Mouse (Mus musculus) hindbrain, embryonic 10.5 days (tissue): ENCODE measurements around the gene Rbm33. TPM values are rescaled to one million over a fixed set of nuclear protein-coding genes. Genes with fewer than 3 reads are reported as not detected.

Source experiments
- DNase-seq: peaks from one replicate; pipeline ENCODE4 v3.0.0-alpha.2; 2017; ENCODE audit warnings: low spot score
- H3K27ac ChIP-seq: fragments of 300-500 bp; sonication (generic); 2 replicates; pipeline ENCODE4 v1.5.1; 2016; ENCODE audit warnings: mild to moderate bottlenecking, moderate library complexity
- H3K27me3 ChIP-seq: fragments of 300-500 bp; sonication (generic); 2 replicates; pipeline ENCODE4 v1.6.1; 2016; ENCODE audit warnings: mild to moderate bottlenecking; ENCODE audit not compliant: poor library complexity, insufficient read depth, severe bottlenecking
- H3K36me3 ChIP-seq: fragments of 300-500 bp; sonication (generic); 2 replicates; pipeline ENCODE4 v1.6.1; 2016; ENCODE audit warnings: mild to moderate bottlenecking, moderate library complexity
- H3K4me1 ChIP-seq: fragments of 300-500 bp; sonication (generic); replicated peaks from 2 replicates; pipeline ENCODE4 v1.6.1; 2016; ENCODE audit warnings: mild to moderate bottlenecking
- H3K4me3 ChIP-seq: fragments of 300-500 bp; sonication (generic); 2 replicates; pipeline ENCODE4 v1.5.1; 2016; ENCODE audit warnings: mild to moderate bottlenecking, moderate library complexity
- H3K9me3 ChIP-seq: fragments of 300-500 bp; sonication (generic); 2 replicates; pipeline ENCODE4 v1.6.1; 2016; ENCODE audit warnings: mild to moderate bottlenecking, moderate library complexity
- WGBS: fragments of 180-500 bp; shearing (Covaris S2); methylation state at CpG from one replicate; pipeline ENCODE4 v1.1.7; 2016; 5-methylcytosine and 5-hydroxymethylcytosine counted together
- polyA plus RNA-seq: library from polyadenylated mRNA; unstranded; fragments of >200 nt; fragmentation: Nextera tagmentation; extraction: Ambion mirVana; gene quantifications from 2 replicates; pipeline ENCODE4 v1.2.1, GENCODE M21; 2016

Gene Rbm33
- polyA plus RNA-seq, 1 experiment from 2014 or later = 17.3 TPM

DNA sequence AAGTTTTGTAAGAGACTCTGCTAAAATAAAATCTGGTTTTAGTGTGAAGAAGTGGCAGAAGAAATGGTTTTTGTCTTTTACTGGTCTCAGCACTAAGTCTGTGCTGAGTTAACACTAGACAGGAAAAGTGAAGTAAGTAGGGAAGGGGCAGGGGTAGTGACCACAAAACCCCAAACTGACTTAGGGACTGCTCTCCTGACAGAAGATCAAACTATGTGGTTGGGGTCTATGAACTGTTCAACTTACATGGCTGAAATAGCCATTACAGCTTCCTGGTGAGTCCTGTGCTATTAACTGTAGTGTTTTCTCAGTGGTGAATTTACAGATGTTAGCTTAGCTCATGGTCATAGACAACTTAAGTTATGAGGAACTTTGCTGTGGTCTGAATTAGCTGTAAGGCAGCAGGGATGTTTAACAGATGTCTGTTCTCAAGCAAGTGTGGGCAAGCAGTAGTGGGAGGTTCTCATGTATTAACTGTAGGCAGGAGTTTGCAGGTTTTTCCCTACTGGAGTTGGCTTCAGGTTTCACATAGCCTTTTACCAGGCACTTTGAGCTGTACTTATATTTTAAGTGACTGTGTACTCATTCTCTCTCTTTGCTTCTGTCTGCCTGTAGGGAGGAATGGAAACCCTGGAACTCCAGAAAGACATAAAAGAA is 35.1 kb downstream of the Rbm33 start:
- Histone ChIP-seq H3K4me1 (no peaks in the 10 kb centered on the region), H3K4me3 (no peak overlapping the region), H3K36me3 (peaks cover 85% of the 10 kb centered on the region), H3K27me3 (no peaks in the 10 kb centered on the region), H3K9me3 (peaks cover 4% of the 10 kb centered on the region; the same call in 1 of the 2 replicates), H3K27ac (no peak overlapping the region)
- no peak for DNase-seq

DNA sequence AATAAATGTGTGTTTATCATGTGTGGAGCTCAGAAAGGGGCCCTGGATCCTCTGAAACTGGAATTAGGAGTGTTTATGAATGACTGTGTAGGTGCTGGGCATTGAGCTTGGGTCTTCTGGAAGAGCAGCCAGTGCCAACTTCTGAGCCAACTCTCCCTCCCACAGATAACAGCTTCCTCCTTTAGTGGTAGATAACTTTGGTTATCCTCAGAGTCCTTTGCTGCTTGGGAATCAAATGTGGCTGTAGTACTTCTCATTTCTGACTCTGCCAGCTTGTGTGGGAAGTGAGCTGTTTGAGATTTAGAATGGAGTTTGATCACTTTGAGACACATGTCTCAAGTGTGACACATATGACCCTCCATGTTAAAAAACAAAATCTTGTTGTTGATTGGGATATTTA is 38.7 kb downstream of the Rbm33 start:
- no peaks in the 10 kb centered on the region for H3K27me3 ChIP-seq
- H3K4me3 ChIP-seq = no peak overlapping the region
- H3K4me1 ChIP-seq = no peaks in the 10 kb centered on the region
- no peaks in the 10 kb centered on the region for H3K9me3 ChIP-seq
- H3K36me3 ChIP-seq = peaks cover 90% of the 10 kb centered on the region
- H3K27ac ChIP-seq = no peak overlapping the region
- DNase-seq = no peak

- H3K27me3 ChIP-seq = no peaks in the 10 kb centered on the region
- no peaks in the 10 kb centered on the region for H3K9me3 ChIP-seq
- DNase-seq = no peak
- WGBS = 85% methylated on average over 2 of the region's 2 CpGs
- H3K4me3 ChIP-seq = no peak overlapping the region
- no peaks in the 10 kb centered on the region for H3K4me1 ChIP-seq
- H3K36me3 ChIP-seq = peaks cover 93% of the 10 kb centered on the region
- H3K27ac ChIP-seq = no peak overlapping the region
Observed at GRCm38 (mm10) chr5:28360745-28361144, 43.8 kb downstream of the Rbm33 start.

GRCm38 (mm10) chr5:28368056-28368455 is 51.1 kb downstream of the Rbm33 start:
- Histone ChIP-seq H3K27ac (no peak overlapping the region), H3K9me3 (no peaks in the 10 kb centered on the region), H3K27me3 (no peaks in the 10 kb centered on the region), H3K4me1 (no peaks in the 10 kb centered on the region), H3K36me3 (peaks cover 87% of the 10 kb centered on the region), H3K4me3 (no peak overlapping the region)
- WGBS = 91% methylated on average over 2 of the region's 2 CpGs
- DNase-seq = no peak

- no peak overlapping the region for H3K27ac ChIP-seq
- no peaks in the 10 kb centered on the region for H3K27me3 ChIP-seq
- H3K4me3 ChIP-seq = no peak overlapping the region
- peaks cover 74% of the 10 kb centered on the region for H3K36me3 ChIP-seq
- no peak for DNase-seq
- H3K9me3 ChIP-seq = no peaks in the 10 kb centered on the region
- H3K4me1 ChIP-seq = no peaks in the 10 kb centered on the region
Observed at GRCm38 (mm10) chr5:28370836-28371235, 53.9 kb downstream of the Rbm33 start.

DNA sequence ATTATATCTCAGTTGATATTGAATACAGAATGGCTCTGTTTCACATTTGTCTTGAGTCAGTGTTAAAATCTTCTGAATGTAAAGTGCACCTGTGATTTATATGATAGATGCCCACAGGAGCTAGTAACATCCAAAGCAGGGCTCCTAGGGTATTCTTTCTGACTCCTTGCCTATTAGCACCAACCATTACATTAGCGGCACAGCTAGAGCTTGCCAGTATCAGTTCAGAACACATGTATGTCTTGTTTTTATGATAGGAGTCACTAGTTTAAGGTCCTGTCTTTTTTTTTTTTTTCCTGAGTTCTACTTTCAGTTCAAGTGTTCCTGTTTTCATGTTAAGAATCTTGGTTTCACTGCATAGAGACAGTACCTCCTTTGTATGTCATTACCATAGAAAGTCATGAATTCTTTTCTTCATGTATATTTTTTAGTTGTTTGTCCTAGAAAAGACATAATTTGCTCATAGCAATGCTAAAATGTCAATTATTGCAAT is 55.3 kb downstream of the Rbm33 start:
- no peak for DNase-seq
- no peak overlapping the region for H3K27ac ChIP-seq
- 98% methylated on average over 1 of the region's 1 CpGs for WGBS
- H3K36me3 ChIP-seq = peaks cover 71% of the 10 kb centered on the region
- H3K9me3 ChIP-seq = no peaks in the 10 kb centered on the region
- no peaks in the 10 kb centered on the region for H3K27me3 ChIP-seq
- no peaks in the 10 kb centered on the region for H3K4me1 ChIP-seq
- no peak overlapping the region for H3K4me3 ChIP-seq

GRCm38 (mm10) chr5:28373498-28374427 is 56.8 kb downstream of the Rbm33 start:
- H3K4me1 ChIP-seq = no peaks in the 10 kb centered on the region
- 93% methylated on average over 2 of the region's 2 CpGs for WGBS
- no peaks in the 10 kb centered on the region for H3K27me3 ChIP-seq
- no peak for DNase-seq
- H3K36me3 ChIP-seq = peaks cover 67% of the 10 kb centered on the region
- no peaks in the 10 kb centered on the region for H3K9me3 ChIP-seq
- no peak overlapping the region for H3K27ac ChIP-seq
- H3K4me3 ChIP-seq = no peak overlapping the region

DNA sequence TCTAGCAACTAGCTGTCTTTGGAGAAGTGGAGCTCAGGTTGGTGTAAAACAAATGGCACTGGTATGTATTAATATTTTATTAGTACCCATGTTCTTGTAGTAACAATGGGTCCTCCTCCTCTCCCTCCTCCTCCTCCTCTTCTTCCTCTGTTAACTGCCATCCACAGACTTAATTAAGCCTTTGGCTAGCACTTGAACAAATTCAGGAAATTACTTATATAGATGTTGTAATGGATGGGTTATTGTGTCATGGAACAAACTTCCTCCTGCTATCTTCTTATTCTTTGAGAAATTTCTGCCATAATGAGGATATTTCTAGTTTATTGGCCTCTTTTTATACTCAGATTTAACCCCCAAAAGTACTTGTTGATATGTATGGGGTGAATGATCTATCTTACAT is 60.4 kb downstream of the Rbm33 start:
- no peak overlapping the region for H3K27ac ChIP-seq
- no peaks in the 10 kb centered on the region for H3K4me1 ChIP-seq
- peaks cover 64% of the 10 kb centered on the region for H3K36me3 ChIP-seq
- no peaks in the 10 kb centered on the region for H3K27me3 ChIP-seq
- no peaks in the 10 kb centered on the region for H3K9me3 ChIP-seq
- no peak for DNase-seq
- H3K4me3 ChIP-seq = no peak overlapping the region

DNA sequence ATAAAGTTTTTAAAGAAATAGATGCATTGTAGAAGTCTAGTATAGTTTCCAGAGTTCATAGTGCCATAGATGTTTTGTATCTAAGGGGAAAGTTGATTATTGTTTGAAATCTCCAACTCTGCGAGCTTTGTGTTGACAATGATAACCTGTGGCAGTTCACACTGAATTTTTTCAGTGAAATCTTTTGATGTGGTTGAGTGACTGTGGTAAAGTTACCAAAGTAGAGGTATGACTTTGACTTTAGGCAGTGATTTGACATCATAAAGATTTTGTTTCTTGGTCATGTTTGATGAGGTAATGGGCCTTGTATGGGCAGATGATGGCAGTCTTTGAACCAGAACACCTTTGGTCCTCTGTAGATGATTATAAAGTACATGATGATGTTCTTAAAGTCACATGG is 65.4 kb downstream of the Rbm33 start:
- 96% methylated on average over 1 of the region's 1 CpGs for WGBS
- no peak overlapping the region for H3K4me3 ChIP-seq
- H3K4me1 ChIP-seq = no peaks in the 10 kb centered on the region
- no peaks in the 10 kb centered on the region for H3K27me3 ChIP-seq
- H3K27ac ChIP-seq = no peak overlapping the region
- DNase-seq = no peak
- no peaks in the 10 kb centered on the region for H3K9me3 ChIP-seq
- peaks cover 62% of the 10 kb centered on the region for H3K36me3 ChIP-seq

DNA sequence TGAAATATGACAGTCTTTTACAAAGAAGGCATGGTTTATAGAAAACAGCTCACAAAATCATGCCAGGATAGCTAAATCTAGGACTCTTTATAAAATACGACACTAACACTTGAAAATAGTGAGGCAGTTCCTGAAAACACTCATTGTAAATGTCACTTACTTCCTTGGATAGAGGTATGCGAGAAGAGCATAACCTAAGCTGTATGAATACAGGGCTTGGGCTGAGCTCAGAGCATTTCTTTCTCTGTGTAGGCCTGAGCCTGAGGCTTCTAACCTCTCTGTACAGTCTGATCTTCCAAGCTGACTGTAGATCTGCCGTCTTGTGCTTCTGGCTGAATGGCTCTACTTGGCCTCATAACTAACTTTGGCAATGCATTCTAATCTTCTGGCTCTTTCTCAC is 69.9 kb downstream of the Rbm33 start:
- no peak overlapping the region for H3K4me3 ChIP-seq
- no peaks in the 10 kb centered on the region for H3K9me3 ChIP-seq
- peaks cover 74% of the 10 kb centered on the region for H3K36me3 ChIP-seq
- no peaks in the 10 kb centered on the region for H3K4me1 ChIP-seq
- 92% methylated on average over 3 of the region's 3 CpGs for WGBS
- no peak overlapping the region for H3K27ac ChIP-seq
- no peaks in the 10 kb centered on the region for H3K27me3 ChIP-seq
- no peak for DNase-seq

- Histone ChIP-seq H3K36me3 (peaks cover 74% of the 10 kb centered on the region), H3K27me3 (no peaks in the 10 kb centered on the region), H3K4me1 (no peaks in the 10 kb centered on the region), H3K4me3 (no peak overlapping the region), H3K27ac (no peak overlapping the region), H3K9me3 (no peaks in the 10 kb centered on the region)
- DNase-seq = no peak
- WGBS = 83% methylated on average over 9 of the region's 9 CpGs
Observed at GRCm38 (mm10) chr5:28387531-28388179, 70.7 kb downstream of the Rbm33 start.

DNA sequence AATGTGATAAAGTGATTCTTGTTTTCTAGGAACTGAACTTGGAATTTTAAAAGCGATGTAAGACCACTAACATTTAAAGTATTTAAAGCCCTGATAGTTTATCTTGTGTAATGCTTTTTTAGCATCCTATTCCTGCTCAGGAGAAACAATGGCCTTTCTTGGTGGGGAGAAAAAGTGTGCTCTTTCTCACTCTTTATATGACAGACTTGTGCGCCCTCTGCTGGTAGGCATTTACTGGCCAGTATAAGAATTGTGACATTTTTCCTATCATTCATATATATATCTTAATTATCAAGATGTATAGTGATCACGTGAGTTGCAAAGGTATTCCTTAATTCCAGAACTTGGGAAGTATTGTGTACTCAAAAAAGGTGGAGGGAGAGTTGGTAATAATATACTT is 71.3 kb downstream of the Rbm33 start:
- peaks cover 76% of the 10 kb centered on the region for H3K36me3 ChIP-seq
- no peaks in the 10 kb centered on the region for H3K4me1 ChIP-seq
- 62% methylated on average over 3 of the region's 3 CpGs for WGBS
- H3K4me3 ChIP-seq = no peak overlapping the region
- H3K27me3 ChIP-seq = no peaks in the 10 kb centered on the region
- no peaks in the 10 kb centered on the region for H3K9me3 ChIP-seq
- peak; percentile 45 for DNase-seq
- no peak overlapping the region for H3K27ac ChIP-seq

- Histone ChIP-seq H3K27ac (no peak overlapping the region), H3K9me3 (no peaks in the 10 kb centered on the region), H3K27me3 (no peaks in the 10 kb centered on the region), H3K4me1 (no peaks in the 10 kb centered on the region), H3K36me3 (peaks cover 90% of the 10 kb centered on the region), H3K4me3 (no peak overlapping the region)
- 95% methylated on average over 6 of the region's 6 CpGs for WGBS
- no peak for DNase-seq
Observed at GRCm38 (mm10) chr5:28390189-28390588, 73.3 kb downstream of the Rbm33 start.
